8 mouse cellular contexts compared by ENCODE assay signal in genomic region chr16:43890005-43890336, GRCm38 (mm10). TPM values are rescaled to one million over a fixed set of nuclear protein-coding genes. Genes with fewer than 3 reads are reported as not detected.
A peak's percentile ranks its signal among the peaks of the same experiment; 100 is the strongest.
DNase-seq lines count a peak whose midpoint lies in the region; ATAC-seq and TF ChIP-seq lines count a peak whose summit lies in the region.

No protein-coding gene starts in this region.

- H3K9ac ChIP-seq in kidney, embryonic 15.5 days: peak overlapping the region; percentile 66

- DNase-seq in kidney, adult 9 months: no peak
- DNase-seq in brain, embryonic 14.5 days (ENCODE audit: low read depth): no peak
- no peak for DNase-seq in hindbrain, embryonic 10.5 days (ENCODE audit: low spot score)
- no peak for DNase-seq in gastrocnemius, adult 8-10 months (ENCODE audit: low spot score in 2 of 2)
- DNase-seq in adrenal gland, postnatal 4 days (ENCODE audit: low spot score in 2 of 2): no peak
- no peak for DNase-seq in adrenal gland, postnatal 10 days

- TF ChIP-seq POLR2A in brain, embryonic 14.5 days (IDR thresholded peaks at IDR 0.05; ENCODE audit: borderline replicate concordance, extremely low read depth, insufficient read depth, insufficient read length, poor library complexity, severe bottlenecking): no peak

- TF ChIP-seq CTCF in brain, embryonic 14.5 days (IDR thresholded peaks at IDR 0.05; ENCODE audit: borderline replicate concordance, extremely low read depth, insufficient read depth, insufficient read length): peak; percentile 58

- peak; percentile 98 for ATAC-seq in kidney, embryonic 15.5 days (replicated peaks; ENCODE audit: low FRiP score)
- peak; percentile 86 for ATAC-seq in megakaryocyte-erythroid progenitor cell, adult 5-6 weeks (replicated peaks; ENCODE audit: low FRiP score, low TSS enrichment, poor library complexity, severe bottlenecking)

- H3K4me2 ChIP-seq in kidney, embryonic 15.5 days: peak overlapping the region; percentile 67

- peak overlapping the region; percentile 78 for H3K4me3 ChIP-seq in kidney, embryonic 15.5 days (replicated peaks)
- H3K4me3 ChIP-seq in hindbrain, embryonic 10.5 days: peak overlapping the region; percentile 73

- WGBS in kidney, embryonic 15.5 days: 0% methylated on average over 9 of the region's 9 CpGs
- WGBS in hindbrain, embryonic 10.5 days: 0% methylated on average over 9 of the region's 9 CpGs

- no peaks in the 10 kb centered on the region for H3K36me3 ChIP-seq in kidney, embryonic 15.5 days
- no peaks in the 10 kb centered on the region for H3K36me3 ChIP-seq in hindbrain, embryonic 10.5 days

- peak overlapping the region; percentile 84 for H3K27ac ChIP-seq in kidney, embryonic 15.5 days
- peak overlapping the region; percentile 96 for H3K27ac ChIP-seq in hindbrain, embryonic 10.5 days

- peaks cover 17% of the 10 kb centered on the region for H3K4me1 ChIP-seq in kidney, embryonic 15.5 days
- H3K4me1 ChIP-seq in hindbrain, embryonic 10.5 days (replicated peaks): peaks cover 12% of the 10 kb centered on the region

- no peaks in the 10 kb centered on the region for H3K27me3 ChIP-seq in kidney, embryonic 15.5 days
- H3K27me3 ChIP-seq in hindbrain, embryonic 10.5 days (ENCODE audit: insufficient read depth, poor library complexity, severe bottlenecking): no peaks in the 10 kb centered on the region

- no peaks in the 10 kb centered on the region for H3K9me3 ChIP-seq in kidney, embryonic 15.5 days (replicated peaks)
- no peaks in the 10 kb centered on the region for H3K9me3 ChIP-seq in hindbrain, embryonic 10.5 days

RNA-seq across cellular contexts. Expression of gene Ccdc191, which starts 0.4 kb away (rescaled TPM):
- 15.2 and 16.7 TPM in 2 replicates for polyA plus RNA-seq in kidney, embryonic 15.5 days (2015; fragmentation: Nextera tagmentation; extraction: Ambion mirVana)
- polyA plus RNA-seq in brain, embryonic 14.5 days (2012; rRNA removed): 2.1 and 3.5 TPM in 2 replicates
- polyA plus RNA-seq in hindbrain, embryonic 10.5 days (2016; fragmentation: Nextera tagmentation; extraction: Ambion mirVana): 12.7 and 15.2 TPM in 2 replicates
- total RNA-seq in megakaryocyte-erythroid progenitor cell, adult 5-6 weeks (2014; fragmentation: Nextera tagmentation): 8.3 and 8.8 TPM in 2 replicates
- 13.8 and 14.5 TPM in 2 replicates for total RNA-seq in megakaryocyte-erythroid progenitor cell, adult 5-6 weeks (2017)
- 1 to 10 TPM; 1.1 to 2.1 (median 1.4) TPM for total RNA-seq in gastrocnemius, adult 8-10 months (2022)
- total RNA-seq in adrenal gland, postnatal 4 days (2021): 1 to 10 TPM; 8.9 to 9.6 TPM
- 1 to 10 TPM; 4.5 to 7.2 TPM for total RNA-seq in adrenal gland, postnatal 10 days (2021)

RNA-seq across cellular contexts. Expression of gene Qtrt2, which starts 36.6 kb away (rescaled TPM):
- 30.3 and 34.5 TPM in 2 replicates for polyA plus RNA-seq in kidney, embryonic 15.5 days (2015; fragmentation: Nextera tagmentation; extraction: Ambion mirVana)
- 39.0 and 51.1 TPM in 2 replicates for polyA plus RNA-seq in brain, embryonic 14.5 days (2012; rRNA removed)
- polyA plus RNA-seq in hindbrain, embryonic 10.5 days (2016; fragmentation: Nextera tagmentation; extraction: Ambion mirVana): 25.1 and 31.5 TPM in 2 replicates
- 27.8 and 34.7 TPM in 2 replicates for total RNA-seq in megakaryocyte-erythroid progenitor cell, adult 5-6 weeks (2014; fragmentation: Nextera tagmentation)
- 59.7 and 76.6 TPM in 2 replicates for total RNA-seq in megakaryocyte-erythroid progenitor cell, adult 5-6 weeks (2017)
- total RNA-seq in gastrocnemius, adult 8-10 months (2022): 1 to 10 TPM; 6.4 to 8.8 (median 7.4) TPM
- total RNA-seq in adrenal gland, postnatal 4 days (2021): 10 to 100 TPM; 45.5 to 46.5 TPM
- 10 to 100 TPM; 26.8 to 34.0 TPM for total RNA-seq in adrenal gland, postnatal 10 days (2021)
